Mouse (Mus musculus) forebrain, embryonic 11.5 days (tissue): ENCODE data around the gene Cyb561a3. TPM values are rescaled to one million over a fixed set of nuclear protein-coding genes. Genes with fewer than 3 reads are reported as not detected.
A peak's percentile ranks its signal among the peaks of the same experiment; 100 is the strongest.

Experiments used
- ATAC-seq: fragments of 200-750 bp; cut with Nextera tagmentation; replicated peaks from 2 replicates; pipeline ENCODE4 v1.8.0; 2017; ENCODE audit warnings: moderate TSS enrichment; ENCODE audit not compliant: low FRiP score
- DNase-seq: peaks from one replicate; pipeline ENCODE4 v3.0.0-alpha.2; 2017; ENCODE audit warnings: low spot score
- H3K27ac ChIP-seq: fragments of 300-500 bp; sonication (generic); 2 replicates; pipeline ENCODE4 v1.5.1; 2014; ENCODE audit warnings: low read depth, low read length
- H3K27me3 ChIP-seq: fragments of 300-500 bp; sonication (generic); 2 replicates; pipeline ENCODE4 v1.6.1; 2014; ENCODE audit warnings: mild to moderate bottlenecking, low read length, mixed read lengths; ENCODE audit not compliant: control insufficient read depth, insufficient read depth
- H3K36me3 ChIP-seq: fragments of 300-500 bp; sonication (generic); 2 replicates; pipeline ENCODE4 v1.6.1; 2014; ENCODE audit warnings: mild to moderate bottlenecking, low read length, moderate library complexity, mixed read lengths; ENCODE audit not compliant: control insufficient read depth, insufficient read depth
- H3K4me1 ChIP-seq: fragments of 300-500 bp; sonication (generic); replicated peaks from 2 replicates; pipeline ENCODE4 v1.6.1; 2014; ENCODE audit warnings: low read length, mixed read lengths; ENCODE audit not compliant: control insufficient read depth, insufficient read depth
- H3K4me2 ChIP-seq: fragments of 300-500 bp; sonication (generic); 2 replicates; pipeline ENCODE4 v1.6.1; 2014; ENCODE audit warnings: low read depth, mild to moderate bottlenecking, low read length, moderate library complexity, mixed read lengths; ENCODE audit not compliant: severe bottlenecking
- H3K4me3 ChIP-seq: fragments of 300-500 bp; sonication (generic); 2 replicates; pipeline ENCODE4 v1.5.1; 2014; ENCODE audit warnings: low read depth, low read length
- H3K9ac ChIP-seq: fragments of 300-500 bp; sonication (generic); 2 replicates; pipeline ENCODE4 v1.6.1; 2014; ENCODE audit warnings: low read length
- H3K9me3 ChIP-seq: fragments of 300-500 bp; sonication (generic); 2 replicates; pipeline ENCODE4 v1.6.1; 2016; ENCODE audit warnings: low read length, mixed read lengths; ENCODE audit not compliant: control insufficient read depth
- WGBS: fragments of 180-500 bp; shearing (Covaris S2); extraction: QIAGEN DNeasy Blood & Tissue Kit; methylation state at CpG from one replicate; pipeline ENCODE4 v1.1.7; 2014; 5-methylcytosine and 5-hydroxymethylcytosine counted together
- polyA plus RNA-seq: library from polyadenylated mRNA; unstranded; fragments of >200 nt; fragmentation: Nextera tagmentation; extraction: Ambion mirVana; gene quantifications from 2 replicates; pipeline ENCODE4 v1.2.1, GENCODE M21; 2014

The Cyb561a3 gene
- polyA plus RNA-seq, 1 experiment from 2014 or later, result 16.6 TPM

DNA sequence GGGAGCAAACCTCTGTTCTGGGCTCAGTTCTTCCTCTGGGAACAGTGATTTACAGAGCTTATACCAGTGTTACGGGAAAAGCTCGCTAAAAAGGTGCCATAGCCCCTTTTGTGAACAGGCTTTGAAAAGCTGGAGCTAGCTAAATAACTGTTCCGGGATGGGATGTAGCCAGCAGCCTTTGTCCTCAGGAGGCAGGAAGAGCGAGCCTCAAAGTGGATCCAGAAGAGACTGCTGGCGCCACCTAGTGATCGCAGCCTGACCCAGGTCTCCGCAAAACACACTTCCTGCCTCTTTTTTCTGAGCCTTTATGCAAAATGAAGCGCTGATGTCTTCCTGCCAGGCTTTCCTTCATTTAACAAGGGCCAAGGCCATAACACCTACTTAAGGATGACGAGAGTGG lies 25.8 kb downstream of the Cyb561a3 start:
- peak; percentile 64 for ATAC-seq
- H3K27ac ChIP-seq, result peak overlapping the region; percentile 93
- DNase-seq, result peak; percentile 94
- WGBS, result 2% methylated on average over 9 of the region's 9 CpGs
- peak overlapping the region; percentile 28 for H3K4me3 ChIP-seq
- H3K4me2 ChIP-seq, result peak overlapping the region; percentile 53
- H3K27me3 ChIP-seq, result no peaks in the 10 kb centered on the region
- H3K36me3 ChIP-seq, result peaks cover 2% of the 10 kb centered on the region; the same call in 1 of the 2 replicates
- H3K9ac ChIP-seq, result peak overlapping the region; percentile 85
- no peaks in the 10 kb centered on the region for H3K9me3 ChIP-seq
- peaks cover 12% of the 10 kb centered on the region for H3K4me1 ChIP-seq

DNA sequence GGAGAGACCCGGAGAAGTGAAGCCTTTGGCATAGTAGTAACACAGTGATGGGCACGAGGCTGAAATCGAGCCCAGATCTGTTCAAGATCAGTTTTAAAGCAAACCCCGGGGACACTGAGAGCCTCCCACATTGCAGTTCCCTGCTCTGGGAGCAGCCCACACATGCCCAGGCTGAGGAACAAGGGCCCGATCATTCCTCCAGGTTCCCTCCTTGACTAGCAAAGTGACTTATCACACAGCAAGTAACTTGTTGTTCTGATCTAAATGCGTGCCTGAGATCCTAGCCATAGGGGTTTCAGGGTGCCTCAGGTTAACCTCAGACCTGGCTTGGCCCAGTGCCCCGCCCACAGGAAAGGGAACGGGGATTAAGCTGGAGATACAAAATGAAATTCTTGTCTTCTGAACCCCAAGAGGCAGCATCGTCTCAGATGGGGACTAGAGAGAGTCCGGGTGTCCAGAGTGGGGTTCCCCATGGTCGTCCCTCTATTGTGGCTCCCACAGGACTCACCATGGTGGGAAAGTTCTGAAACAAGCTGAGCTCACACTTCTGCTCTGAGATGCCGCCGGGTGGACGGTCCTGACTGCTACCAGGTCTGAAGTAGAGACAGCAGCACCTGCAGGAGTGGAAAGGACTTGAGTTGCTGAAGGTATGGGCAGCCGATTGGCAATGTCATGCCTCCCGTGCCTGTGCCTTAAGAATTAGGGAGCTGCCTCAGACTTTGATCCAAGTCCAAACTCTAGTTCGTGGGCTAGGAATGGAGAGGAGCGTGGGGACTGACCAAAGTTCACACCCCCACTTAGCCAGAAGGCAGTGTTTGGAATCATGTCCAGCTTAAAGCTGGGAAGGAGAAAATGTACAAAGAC lies 26.9 kb downstream of the Cyb561a3 start:
- Histone ChIP-seq H3K4me2 (no peak overlapping the region), H3K27ac (no peak overlapping the region), H3K4me1 (peaks cover 12% of the 10 kb centered on the region), H3K9ac (no peak overlapping the region), H3K4me3 (no peak overlapping the region), H3K36me3 (peaks cover 10% of the 10 kb centered on the region; the same call in 1 of the 2 replicates), H3K9me3 (no peaks in the 10 kb centered on the region), H3K27me3 (no peaks in the 10 kb centered on the region)
- 85% methylated on average over 18 of the region's 18 CpGs for WGBS
- DNase-seq (no peak), ATAC-seq (no peak)

DNA sequence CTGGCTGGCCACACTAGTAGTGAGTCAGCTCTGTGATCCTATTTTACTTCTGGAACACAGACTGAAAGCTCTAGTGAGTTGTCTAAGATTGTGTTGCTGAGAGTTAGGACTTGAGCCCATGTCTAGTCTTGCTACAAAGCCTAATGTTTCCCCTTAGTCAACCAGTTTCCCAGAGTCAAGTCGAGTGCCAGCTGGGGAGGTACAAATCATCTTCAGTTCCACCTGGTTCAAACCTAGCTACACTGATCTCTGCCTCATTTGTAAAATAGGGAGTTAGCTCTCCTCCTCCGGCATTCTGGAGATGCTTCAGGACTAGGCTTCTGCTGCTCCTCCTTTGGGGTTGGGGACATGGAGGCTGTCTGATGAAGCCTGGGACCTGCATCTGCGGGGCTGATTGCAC lies 27.6 kb downstream of the Cyb561a3 start:
- 69% methylated on average over 3 of the region's 3 CpGs for WGBS
- Histone ChIP-seq H3K36me3 (peaks cover 10% of the 10 kb centered on the region; the same call in 1 of the 2 replicates), H3K9me3 (no peaks in the 10 kb centered on the region), H3K9ac (peak overlapping the region; percentile 96), H3K27ac (peak overlapping the region; percentile 85; the same call in 1 of the 2 replicates), H3K27me3 (no peaks in the 10 kb centered on the region), H3K4me1 (peaks cover 12% of the 10 kb centered on the region), H3K4me2 (peak overlapping the region; percentile 76), H3K4me3 (peak overlapping the region; percentile 96)
- ATAC-seq (0 out of 2 replicates have a peak, but pooled peaks have one; percentile 0), DNase-seq (no peak)

DNA sequence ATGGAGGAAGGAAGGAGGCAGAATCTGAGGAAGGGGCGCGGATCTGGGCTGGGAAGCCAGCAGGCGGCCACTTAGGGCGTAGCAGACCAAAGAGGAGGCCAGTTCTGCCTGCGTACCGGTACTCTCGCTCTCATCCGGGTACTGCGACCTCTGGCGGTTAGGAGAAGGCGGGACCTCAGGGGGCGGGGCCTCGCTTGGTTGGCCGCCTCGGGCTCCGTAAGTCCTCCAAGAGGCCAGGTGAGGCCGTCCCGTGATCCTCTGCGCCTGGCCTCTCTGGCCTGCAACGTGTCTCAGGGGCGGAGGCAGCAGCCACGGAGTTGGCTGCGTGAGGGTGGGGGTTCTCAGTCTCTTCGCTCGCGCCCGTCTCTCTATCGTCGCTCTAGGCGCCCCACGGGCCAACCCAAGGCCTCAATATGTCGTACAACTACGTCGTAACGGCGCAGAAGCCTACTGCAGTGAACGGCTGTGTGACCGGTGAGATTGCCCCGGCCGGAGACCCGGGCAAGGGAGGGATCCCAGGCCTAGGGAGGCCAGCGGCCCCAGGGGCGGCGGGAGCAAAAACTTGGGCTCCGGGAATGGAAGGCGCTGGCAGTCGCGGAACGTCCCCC lies 28.4 kb downstream of the Cyb561a3 start, which contains the start of the genes Ddb1 and Tkfc:
Gene Ddb1, plus strand, starts transcription at position 35 of the 608 bp plus-strand sequence.
Gene Tkfc, minus strand, starts transcription at position 362 of the 608 bp plus-strand sequence.
- peaks cover 13% of the 10 kb centered on the region; the same call in 1 of the 2 replicates for H3K36me3 ChIP-seq
- DNase-seq (peak; percentile 99), ATAC-seq (peak; percentile 96)
- H3K27me3 ChIP-seq, result no peaks in the 10 kb centered on the region
- H3K9me3 ChIP-seq, result no peaks in the 10 kb centered on the region
- H3K9ac ChIP-seq, result peak within 1 kb of the TSS; percentile 96
- under 1% methylated on average over 49 of the region's 49 CpGs for WGBS
- peak within 1 kb of the TSS; percentile 85 for H3K27ac ChIP-seq
- peak within 1 kb of the TSS; percentile 76 for H3K4me2 ChIP-seq
- peaks cover 12% of the 10 kb centered on the region for H3K4me1 ChIP-seq
- peak within 1 kb of the TSS; percentile 96 for H3K4me3 ChIP-seq

DNA sequence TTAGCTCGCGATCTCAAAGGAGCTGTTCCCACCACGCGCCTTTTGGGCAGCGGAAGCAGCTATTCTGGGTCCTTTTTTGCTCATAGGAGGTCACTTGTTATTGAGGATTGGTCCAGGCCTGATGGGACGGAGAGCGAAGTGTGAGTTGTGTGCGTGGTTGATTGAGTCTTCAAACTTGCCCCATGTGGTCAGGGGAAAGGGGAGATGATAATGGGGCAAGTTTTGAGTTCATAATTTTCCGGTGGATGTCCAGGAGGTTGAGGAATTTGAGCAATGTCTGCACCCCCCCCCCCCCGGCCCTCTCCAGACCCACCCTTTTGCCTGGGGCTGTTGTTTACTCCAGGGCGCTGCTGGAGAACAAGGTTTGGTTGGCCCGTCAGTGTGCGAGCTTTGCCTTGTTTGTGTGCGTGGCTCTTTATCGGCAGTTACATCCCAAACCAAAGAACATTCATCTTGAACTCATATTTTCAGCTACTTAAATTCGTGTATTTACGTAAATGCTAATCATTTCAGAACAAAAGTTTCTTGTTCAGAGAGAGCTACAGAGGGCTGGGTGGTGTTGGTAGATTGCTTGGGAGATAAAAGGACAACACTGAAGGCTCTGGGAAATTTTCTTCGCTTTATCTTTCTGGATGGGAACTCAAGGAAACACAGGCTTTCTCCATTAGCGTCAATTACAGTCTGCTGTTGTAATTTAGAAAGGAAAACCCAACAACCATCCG lies 29.1 kb downstream of the Cyb561a3 start:
- WGBS, result 8% methylated on average over 20 of the region's 20 CpGs
- ATAC-seq, result no peak

DNA sequence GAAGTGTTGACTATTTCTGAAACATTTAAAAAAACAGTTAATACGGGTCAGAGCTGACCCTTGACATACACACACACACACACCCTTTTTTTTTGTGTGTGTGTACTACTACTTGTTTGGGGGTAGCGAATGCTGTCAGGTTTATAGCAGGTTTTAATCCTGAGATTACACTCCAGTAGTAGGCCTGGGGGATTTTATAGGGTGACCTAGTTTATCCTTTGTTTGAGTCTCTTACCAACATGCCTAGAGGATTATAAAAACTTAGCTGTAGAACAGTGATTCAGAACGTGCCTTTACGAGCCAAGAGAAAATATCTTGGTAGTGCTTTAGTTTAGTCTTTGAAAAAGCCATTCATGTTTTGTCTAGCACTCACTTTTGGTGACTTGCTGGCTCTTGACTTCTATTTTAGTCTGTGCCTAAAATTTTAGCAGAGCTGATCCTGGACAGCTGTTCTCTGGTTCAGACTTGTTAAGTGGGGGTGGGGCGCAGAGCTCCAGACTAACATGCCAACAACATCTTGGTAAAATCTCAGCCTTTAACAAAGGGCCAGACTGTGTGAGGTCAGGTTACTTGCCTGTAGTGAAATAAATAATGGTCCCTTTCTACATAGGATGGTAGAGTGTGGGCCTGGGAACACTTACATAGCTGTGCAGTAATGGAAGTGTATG lies 31.7 kb downstream of the Cyb561a3 start:
- no peak for DNase-seq
- H3K9ac ChIP-seq, result no peak overlapping the region
- no peaks in the 10 kb centered on the region for H3K9me3 ChIP-seq
- H3K27me3 ChIP-seq, result no peaks in the 10 kb centered on the region
- H3K4me2 ChIP-seq, result no peak overlapping the region
- peaks cover 28% of the 10 kb centered on the region for H3K36me3 ChIP-seq
- no peak overlapping the region for H3K4me3 ChIP-seq
- no peak for ATAC-seq
- no peak overlapping the region for H3K27ac ChIP-seq
- WGBS, result 95% methylated on average over 5 of the region's 5 CpGs
- H3K4me1 ChIP-seq, result peaks cover 12% of the 10 kb centered on the region

More for the DNA sequence above, 29.1 kb downstream of the Cyb561a3 start:
- Histone ChIP-seq H3K4me2 (peak overlapping the region; percentile 76), H3K27ac (peak overlapping the region; percentile 72; the same call in 1 of the 2 replicates), H3K9ac (peak overlapping the region; percentile 96), H3K36me3 (peaks cover 15% of the 10 kb centered on the region; the same call in 1 of the 2 replicates), H3K27me3 (no peaks in the 10 kb centered on the region), H3K9me3 (no peaks in the 10 kb centered on the region), H3K4me1 (peaks cover 12% of the 10 kb centered on the region), H3K4me3 (peak overlapping the region; percentile 96)
- DNase-seq, result peak; percentile 61

DNA sequence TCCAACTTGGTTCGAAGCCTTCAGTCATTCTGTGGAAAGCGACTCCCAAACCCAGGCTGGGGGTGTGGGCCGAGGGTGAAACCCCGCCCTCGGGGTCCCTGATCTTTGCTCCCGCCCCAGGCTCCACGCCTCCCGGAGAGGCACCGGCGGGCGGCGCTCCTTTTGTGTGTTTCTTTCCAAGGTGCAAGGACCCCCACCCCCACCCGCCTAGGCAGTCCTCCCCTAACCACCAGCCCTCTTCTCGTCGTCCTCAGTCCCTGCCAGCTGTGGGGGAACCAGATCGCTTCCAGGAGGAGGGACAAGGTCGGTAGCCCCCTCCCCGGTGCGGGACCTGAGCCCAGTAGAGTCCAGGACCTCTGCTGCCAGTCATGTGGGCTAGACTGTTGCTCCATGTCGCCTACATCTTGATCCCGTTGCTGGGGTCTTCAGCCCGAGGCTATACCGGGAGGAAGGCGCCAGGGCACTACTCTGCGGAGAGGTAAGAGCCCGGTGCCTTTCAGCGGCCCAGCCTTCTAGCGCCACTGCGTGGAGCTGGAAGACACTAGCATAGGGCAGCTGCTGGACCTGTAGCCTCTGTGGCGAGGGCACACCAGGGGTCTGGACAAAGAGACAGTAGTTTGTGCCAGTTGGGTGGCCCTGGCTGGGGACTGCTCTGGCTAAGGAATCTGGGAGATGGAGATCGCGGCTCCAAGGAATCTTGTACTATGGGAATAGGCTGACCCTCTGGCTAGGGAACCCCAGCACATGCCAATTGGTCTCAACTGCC lies 57.3 kb downstream of the Cyb561a3 start, which contains the start of gene Vwce:
Gene Vwce, plus strand, starts transcription at position 108 of the 766 bp plus-strand sequence.
- H3K4me3 ChIP-seq, result peak within 1 kb of the TSS; percentile 34
- ATAC-seq (peak; percentile 84), DNase-seq (peak; percentile 81)
- no peaks in the 10 kb centered on the region for H3K27me3 ChIP-seq
- H3K9me3 ChIP-seq, result no peaks in the 10 kb centered on the region
- peaks cover 4% of the 10 kb centered on the region; the same call in 1 of the 2 replicates for H3K4me1 ChIP-seq
- peak within 1 kb of the TSS; percentile 60 for H3K9ac ChIP-seq
- peak within 1 kb of the TSS; percentile 89 for H3K4me2 ChIP-seq
- H3K27ac ChIP-seq, result no peak within 1 kb of the TSS
- WGBS, result 2% methylated on average over 32 of the region's 32 CpGs
- peaks cover 7% of the 10 kb centered on the region; the same call in 1 of the 2 replicates for H3K36me3 ChIP-seq
